Mouse (Mus musculus): ENCODE measurements around the gene Nhsl2. TPM values are rescaled to one million over a fixed set of nuclear protein-coding genes. Genes with fewer than 3 reads are reported as not detected.

The Nhsl2 gene
- polyA plus RNA-seq, 1 experiment = 1.8 TPM

- WGBS = 63% methylated on average over 5 of the region's 5 CpGs
These were observed 211.1 kb downstream of the Nhsl2 start for GRCm38 (mm10) chrX:102060243-102060642.

GRCm38 (mm10) chrX:102060891-102061290 is 211.7 kb downstream of the Nhsl2 start:
- H3K36me3 ChIP-seq (ENCODE audit: control insufficient read depth, insufficient read depth, low read length) = no peaks in the 10 kb centered on the region
- 17% methylated on average over 2 of the region's 2 CpGs for WGBS
- no peak overlapping the region for H3K4me3 ChIP-seq (ENCODE audit: low read depth, low read length)
- H3K27me3 ChIP-seq (ENCODE audit: control insufficient read depth, insufficient read depth, low read length) = no peaks in the 10 kb centered on the region
- no peak overlapping the region for H3K27ac ChIP-seq (ENCODE audit: insufficient read depth, low read depth, low read length)
- TF ChIP-seq POLR2A (IDR thresholded peaks at IDR 0.05; ENCODE audit: low read depth, low read length) (no peak), CTCF (IDR thresholded peaks at IDR 0.05; ENCODE audit: extremely low read depth, insufficient read length, insufficient replicate concordance, low read depth, low read length) (no peak)
- no peaks in the 10 kb centered on the region for H3K4me1 ChIP-seq (ENCODE audit: control insufficient read depth, insufficient read depth, insufficient read length, low read length)

More at GRCm38 (mm10) chrX:102060243-102060642, 211.1 kb downstream of the Nhsl2 start:
- Histone ChIP-seq H3K27ac (ENCODE audit: insufficient read depth, low read depth, low read length) (no peak overlapping the region), H3K27me3 (ENCODE audit: control insufficient read depth, insufficient read depth, low read length) (no peaks in the 10 kb centered on the region), H3K36me3 (ENCODE audit: control insufficient read depth, insufficient read depth, low read length) (no peaks in the 10 kb centered on the region), H3K4me1 (ENCODE audit: control insufficient read depth, insufficient read depth, insufficient read length, low read length) (no peaks in the 10 kb centered on the region), H3K4me3 (ENCODE audit: low read depth, low read length) (no peak overlapping the region)
- TF ChIP-seq CTCF (IDR thresholded peaks at IDR 0.05; ENCODE audit: extremely low read depth, insufficient read length, insufficient replicate concordance, low read depth, low read length) (no peak), POLR2A (IDR thresholded peaks at IDR 0.05; ENCODE audit: low read depth, low read length) (no peak)

DNA sequence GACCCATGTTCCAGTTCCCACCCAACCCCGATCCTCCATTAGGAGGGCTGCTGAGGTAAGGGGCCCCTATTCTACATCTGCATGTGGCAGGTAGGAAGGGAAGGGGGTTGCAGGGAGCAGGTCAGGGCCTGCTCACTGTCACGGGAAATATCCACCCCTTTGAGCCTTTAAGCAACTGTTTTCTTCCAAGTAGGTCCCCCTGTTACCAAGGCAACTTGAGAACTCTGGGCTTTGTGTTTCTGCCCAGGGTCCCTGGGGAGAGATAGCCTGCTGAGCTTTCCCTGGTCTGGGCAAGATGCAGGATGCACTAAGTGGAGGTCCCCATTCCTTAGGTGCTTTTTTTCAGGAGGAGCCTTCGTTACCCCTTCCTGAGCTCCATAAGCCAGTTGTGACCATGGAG is 214.9 kb downstream of the Nhsl2 start:
- no peak for TF ChIP-seq CTCF (IDR thresholded peaks at IDR 0.05; ENCODE audit: extremely low read depth, insufficient read length, insufficient replicate concordance, low read depth, low read length)
- TF ChIP-seq POLR2A (IDR thresholded peaks at IDR 0.05; ENCODE audit: low read depth, low read length) = no peak
- Histone ChIP-seq H3K4me1 (ENCODE audit: control insufficient read depth, insufficient read depth, insufficient read length, low read length) (no peaks in the 10 kb centered on the region), H3K27me3 (ENCODE audit: control insufficient read depth, insufficient read depth, low read length) (no peaks in the 10 kb centered on the region), H3K36me3 (ENCODE audit: control insufficient read depth, insufficient read depth, low read length) (no peaks in the 10 kb centered on the region), H3K27ac (ENCODE audit: insufficient read depth, low read depth, low read length) (no peak overlapping the region), H3K4me3 (ENCODE audit: low read depth, low read length) (no peak overlapping the region)
- 79% methylated on average over 3 of the region's 3 CpGs for WGBS

- Histone ChIP-seq H3K4me1 (ENCODE audit: control insufficient read depth, insufficient read depth, insufficient read length, low read length) (no peaks in the 10 kb centered on the region), H3K4me3 (ENCODE audit: low read depth, low read length) (no peak overlapping the region), H3K27ac (ENCODE audit: insufficient read depth, low read depth, low read length) (no peak overlapping the region), H3K36me3 (ENCODE audit: control insufficient read depth, insufficient read depth, low read length) (no peaks in the 10 kb centered on the region), H3K27me3 (ENCODE audit: control insufficient read depth, insufficient read depth, low read length) (no peaks in the 10 kb centered on the region)
- WGBS = 51% methylated on average over 4 of the region's 4 CpGs
- TF ChIP-seq POLR2A (IDR thresholded peaks at IDR 0.05; ENCODE audit: low read depth, low read length) = no peak
- TF ChIP-seq CTCF (IDR thresholded peaks at IDR 0.05; ENCODE audit: extremely low read depth, insufficient read length, insufficient replicate concordance, low read depth, low read length) = no peak
These were observed 216.1 kb downstream of the Nhsl2 start for GRCm38 (mm10) chrX:102065213-102065775.

- TF ChIP-seq CTCF (IDR thresholded peaks at IDR 0.05; ENCODE audit: extremely low read depth, insufficient read length, insufficient replicate concordance, low read depth, low read length) (peak; percentile 55; the same call in 1 of the 2 replicates), POLR2A (IDR thresholded peaks at IDR 0.05; ENCODE audit: low read depth, low read length) (no peak)
- H3K4me1 ChIP-seq (ENCODE audit: control insufficient read depth, insufficient read depth, insufficient read length, low read length) = 0 out of 2 replicates have a peak, but pooled peaks cover 1% of the 10 kb centered on the region
- H3K27me3 ChIP-seq (ENCODE audit: control insufficient read depth, insufficient read depth, low read length) = no peaks in the 10 kb centered on the region; the same call in 1 of the 2 replicates
- no peak overlapping the region for H3K27ac ChIP-seq (ENCODE audit: insufficient read depth, low read depth, low read length)
- no peaks in the 10 kb centered on the region for H3K36me3 ChIP-seq (ENCODE audit: control insufficient read depth, insufficient read depth, low read length)
- 25% methylated on average over 9 of the region's 9 CpGs for WGBS
- no peak overlapping the region for H3K4me3 ChIP-seq (ENCODE audit: low read depth, low read length)
These were observed 216.9 kb downstream of the Nhsl2 start for GRCm38 (mm10) chrX:102066134-102066533.

GRCm38 (mm10) chrX:102067118-102067517 is 217.9 kb downstream of the Nhsl2 start:
- WGBS = 73% methylated on average over 6 of the region's 6 CpGs
- Histone ChIP-seq H3K4me3 (ENCODE audit: low read depth, low read length) (no peak overlapping the region), H3K27ac (ENCODE audit: insufficient read depth, low read depth, low read length) (no peak overlapping the region), H3K27me3 (ENCODE audit: control insufficient read depth, insufficient read depth, low read length) (no peaks in the 10 kb centered on the region; the same call in 1 of the 2 replicates), H3K36me3 (ENCODE audit: control insufficient read depth, insufficient read depth, low read length) (no peaks in the 10 kb centered on the region), H3K4me1 (ENCODE audit: control insufficient read depth, insufficient read depth, insufficient read length, low read length) (0 out of 2 replicates have a peak, but pooled peaks cover 1% of the 10 kb centered on the region)
- TF ChIP-seq POLR2A (IDR thresholded peaks at IDR 0.05; ENCODE audit: low read depth, low read length) = no peak
- no peak for TF ChIP-seq CTCF (IDR thresholded peaks at IDR 0.05; ENCODE audit: extremely low read depth, insufficient read length, insufficient replicate concordance, low read depth, low read length)

DNA sequence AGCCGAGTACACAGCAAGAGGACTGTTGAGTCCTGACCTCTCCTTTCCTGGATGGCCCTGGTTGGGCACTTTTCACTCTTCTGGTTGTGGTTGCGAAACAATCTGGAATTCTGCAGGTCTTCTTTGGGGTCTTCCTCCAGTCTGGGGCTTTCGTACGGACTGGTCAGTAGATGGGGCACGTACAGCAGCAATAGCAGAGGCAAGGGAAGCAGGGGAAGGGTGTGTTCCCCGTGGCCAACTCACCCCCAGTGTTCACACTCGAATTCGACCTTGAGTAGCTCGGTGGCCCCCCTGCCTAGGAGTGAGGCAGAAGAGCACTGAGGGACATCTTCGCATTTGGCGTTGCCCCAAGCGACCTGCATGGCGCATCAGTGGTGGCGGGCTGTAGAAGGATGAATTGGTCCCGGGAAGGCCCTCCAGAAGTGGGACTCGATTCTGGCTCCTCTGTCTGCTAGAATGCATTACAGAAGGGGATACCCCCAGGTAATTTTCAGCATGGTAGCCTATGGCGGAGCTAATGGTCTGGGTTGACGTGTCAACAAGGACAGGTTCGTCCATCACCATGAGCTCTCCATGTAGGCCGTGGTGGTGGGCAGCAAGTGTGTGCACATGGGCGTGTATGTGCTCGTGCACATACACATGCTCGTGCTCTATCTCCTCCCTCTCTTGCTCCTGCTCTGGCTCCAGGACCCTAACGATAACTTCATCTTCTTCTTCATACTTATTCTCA is 219.8 kb downstream of the Nhsl2 start:
- no peak overlapping the region for H3K4me3 ChIP-seq (ENCODE audit: low read depth, low read length)
- whole genome bisulfite sequencing = 91% methylated on average over 24 of the region's 24 CpGs
- H3K36me3 ChIP-seq (ENCODE audit: control insufficient read depth, insufficient read depth, low read length) = no peaks in the 10 kb centered on the region
- 0 out of 2 replicates have a peak, but pooled peaks cover 1% of the 10 kb centered on the region for H3K4me1 ChIP-seq (ENCODE audit: control insufficient read depth, insufficient read depth, insufficient read length, low read length)
- TF ChIP-seq CTCF (IDR thresholded peaks at IDR 0.05; ENCODE audit: extremely low read depth, insufficient read length, insufficient replicate concordance, low read depth, low read length) = no peak
- no peak overlapping the region for H3K27ac ChIP-seq (ENCODE audit: insufficient read depth, low read depth, low read length)
- H3K27me3 ChIP-seq (ENCODE audit: control insufficient read depth, insufficient read depth, low read length) = no peaks in the 10 kb centered on the region; the same call in 1 of the 2 replicates

Data from small intestine, adult 2 months (tissue).